Mouse (Mus musculus): Measurements from ENCODE around the gene Gm8020. TPM values are rescaled to one million over a fixed set of nuclear protein-coding genes. Genes with fewer than 3 reads are reported as not detected.
"Not testable (repeated sequence)": the region's sequence is repeated elsewhere in the genome, so short reads cannot be mapped to it uniquely, and the experiment has no call there.

Gene Gm8020
- not detected in 2 replicates for polyA plus RNA-seq (2012; rRNA removed)

DNA sequence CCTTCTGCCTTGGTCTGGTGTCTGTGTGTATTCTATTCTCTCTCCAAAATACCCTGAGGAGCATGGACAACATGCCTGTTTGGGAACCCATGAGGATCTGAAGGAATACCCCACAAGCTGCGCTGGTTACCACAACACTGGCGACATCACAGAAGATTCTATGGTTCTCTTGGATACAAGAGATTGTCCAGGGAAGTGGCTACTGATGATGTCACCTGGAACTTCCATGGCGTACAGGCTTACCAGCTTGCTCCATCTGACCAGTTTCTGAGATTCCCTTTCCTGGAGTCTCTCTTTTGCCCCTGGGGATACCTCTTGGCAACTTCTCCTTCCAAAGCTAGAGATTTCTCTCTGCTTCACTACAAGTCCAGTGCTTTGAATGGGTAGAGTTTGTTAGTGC is at the start of gene Gm8020:
Gene Gm8020, minus strand, starts transcription at position 101 of the 400 bp plus-strand sequence.
- WGBS: 69% methylated on average over 2 of the region's 3 CpGs
- not testable (repeated sequence) for DNase-seq; H3K4me1 ChIP-seq (ENCODE audit: control insufficient read depth, insufficient read depth, low read length)

GRCm38 (mm10) chr14:42543170-42543701 is 41.1 kb upstream of the Gm8020 start:
- WGBS: 8% methylated on average over 28 of the region's 31 CpGs
- H3K4me3 ChIP-seq (replicated peaks; ENCODE audit: extremely low read depth, low read depth, low read length); DNase-seq; H3K4me1 ChIP-seq (ENCODE audit: control insufficient read depth, insufficient read depth, low read length): not testable (repeated sequence)

More for the DNA sequence above, at the start of gene Gm8020:
- H3K4me3 ChIP-seq (replicated peaks; ENCODE audit: extremely low read depth, low read depth, low read length): not testable (repeated sequence)

DNA sequence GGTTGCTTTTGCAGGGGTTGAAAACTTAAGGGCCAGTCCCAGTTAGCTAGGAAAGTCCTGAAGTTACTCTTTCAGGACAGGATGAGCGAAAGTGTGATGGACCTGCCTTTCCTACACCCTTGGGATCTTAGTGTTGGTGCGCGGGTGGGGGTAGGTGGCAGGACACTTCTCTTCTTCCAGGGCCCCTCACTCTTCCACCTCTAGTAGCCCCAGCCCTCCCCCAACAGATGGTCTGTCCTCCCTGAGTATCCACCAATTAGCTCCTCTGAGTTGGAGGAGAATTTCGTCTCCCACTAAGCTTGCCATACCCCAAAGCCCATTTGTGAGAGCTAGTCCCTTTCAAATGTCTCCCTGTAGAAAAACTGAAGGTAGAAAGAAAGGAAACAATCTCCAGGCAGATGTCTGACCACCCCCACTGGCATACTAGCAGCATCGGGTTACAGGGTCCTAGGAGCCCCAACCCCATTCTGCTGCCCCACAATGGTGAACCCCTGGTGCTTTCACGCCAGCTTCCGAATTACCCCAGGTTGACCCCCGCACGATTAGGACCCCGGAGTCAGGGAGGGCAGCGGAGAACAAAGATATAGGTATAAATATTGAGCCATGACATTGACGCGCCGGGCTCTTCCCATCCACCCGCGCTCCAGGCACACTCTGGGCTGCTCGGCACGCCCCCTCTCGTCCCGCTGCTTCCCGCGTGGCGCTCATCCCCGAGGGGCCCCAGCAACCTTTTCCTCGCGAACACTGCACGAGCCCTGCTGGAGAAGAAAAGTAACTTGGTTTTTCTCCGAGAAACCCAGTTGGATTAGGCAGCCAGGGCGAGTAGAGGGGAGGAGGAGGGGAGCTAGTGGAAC is 40.4 kb upstream of the Gm8020 start:
- not testable (repeated sequence) for DNase-seq; H3K4me1 ChIP-seq (ENCODE audit: control insufficient read depth, insufficient read depth, low read length); H3K4me3 ChIP-seq (replicated peaks; ENCODE audit: extremely low read depth, low read depth, low read length)
- WGBS: 16% methylated on average over 23 of the region's 29 CpGs

DNA sequence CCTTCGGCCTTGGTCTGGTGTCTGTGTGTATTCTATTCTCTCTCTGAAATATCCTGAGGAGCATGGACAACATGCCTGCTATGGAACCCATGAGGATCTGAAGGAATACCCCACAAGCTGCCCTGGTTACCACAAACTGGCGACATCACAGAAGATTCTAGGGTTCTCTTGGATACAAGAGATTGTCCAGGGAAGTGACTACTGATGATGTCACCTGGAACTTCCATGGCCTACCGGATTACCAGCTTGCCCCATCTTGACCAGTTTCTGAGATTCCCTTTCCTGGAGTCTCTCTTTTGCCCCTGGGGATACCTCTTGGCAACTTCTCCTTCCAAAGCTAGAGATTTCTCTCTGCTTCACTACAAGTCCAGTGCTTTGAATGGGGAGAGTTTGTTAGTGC is 22.0 kb upstream of the Gm8020 start, which contains the start of gene Gm8024:
Gene Gm8024, minus strand, starts transcription at position 101 of the 400 bp plus-strand sequence.
- H3K4me1 ChIP-seq (ENCODE audit: control insufficient read depth, insufficient read depth, low read length); H3K4me3 ChIP-seq (replicated peaks; ENCODE audit: extremely low read depth, low read depth, low read length); DNase-seq: not testable (repeated sequence)
- 93% methylated on average over 1 of the region's 3 CpGs for WGBS

DNA sequence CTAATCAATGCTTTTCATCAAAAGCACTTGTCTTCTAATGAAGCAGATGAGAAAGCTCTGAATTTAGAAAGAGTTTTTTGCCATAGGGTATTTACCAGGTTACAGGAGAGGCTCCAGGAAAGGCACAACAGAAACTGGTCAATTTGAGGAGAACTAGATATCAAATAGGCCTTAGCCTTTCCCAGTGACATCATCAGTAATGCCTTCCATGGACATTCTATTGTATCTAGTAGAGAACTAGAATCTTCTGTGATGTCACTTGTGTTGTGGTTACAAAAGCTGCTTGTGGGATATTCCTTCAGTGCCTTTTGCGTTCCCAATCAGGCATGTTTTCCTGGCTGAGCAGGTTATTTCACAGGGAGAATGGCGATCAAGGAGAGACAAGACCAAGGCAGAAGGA is 38.6 kb downstream of the Gm8020 start, which contains the start of gene Gm8011:
Gene Gm8011, plus strand, starts transcription at position 301 of the 400 bp plus-strand sequence.
- not testable (repeated sequence) for DNase-seq; H3K4me1 ChIP-seq (ENCODE audit: control insufficient read depth, insufficient read depth, low read length); H3K4me3 ChIP-seq (replicated peaks; ENCODE audit: extremely low read depth, low read depth, low read length)
- WGBS: 48% methylated on average over 2 of the region's 2 CpGs

Other genes starting within 250 kb of the Gm8020 start
- gene Gm17026, start 242.3 kb downstream of the Gm8020 start, polyA plus RNA-seq (2012; rRNA removed): not detected in 2 replicates
- not detected in 2 replicates for gene Gm9611, start 205.0 kb downstream of the Gm8020 start, polyA plus RNA-seq (2012; rRNA removed)
- gene Gm7995, start 192.1 kb downstream of the Gm8020 start, polyA plus RNA-seq (2012; rRNA removed): not detected in 2 replicates
- not detected in 2 replicates for gene Gm8005, start 62.7 kb downstream of the Gm8020 start, polyA plus RNA-seq (2012; rRNA removed)
- gene Gm8011, start 38.5 kb downstream of the Gm8020 start, polyA plus RNA-seq (2012; rRNA removed): not detected in 2 replicates
- gene Gm8024, start 21.9 kb upstream of the Gm8020 start, polyA plus RNA-seq (2012; rRNA removed): not detected in 2 replicates
- gene Gm17124, start 97.5 kb upstream of the Gm8020 start, polyA plus RNA-seq (2012; rRNA removed): not detected in 2 replicates
- not detected in 2 replicates for gene Gm3633, start 139.6 kb upstream of the Gm8020 start, polyA plus RNA-seq (2012; rRNA removed)
- gene Gm10378, start 153.6 kb upstream of the Gm8020 start, polyA plus RNA-seq (2012; rRNA removed): not detected in 2 replicates